Mouse (Mus musculus) limb, embryonic 10.5 days (tissue): Measurements from ENCODE around the gene Man1a. TPM values are rescaled to one million over a fixed set of nuclear protein-coding genes. Genes with fewer than 3 reads are reported as not detected.

Source experiments
- DNase-seq: peaks from one replicate; pipeline ENCODE4 v3.0.0-alpha.2; 2017; ENCODE audit warnings: low spot score
- H3K27ac ChIP-seq: fragments of 300-500 bp; sonication (generic); 2 replicates; pipeline ENCODE4 v1.5.1; 2016; ENCODE audit warnings: mild to moderate bottlenecking
- H3K27me3 ChIP-seq: fragments of 300-500 bp; sonication (generic); 2 replicates; pipeline ENCODE4 v1.6.1; 2016; ENCODE audit warnings: low read depth, mild to moderate bottlenecking; ENCODE audit not compliant: poor library complexity, severe bottlenecking
- H3K36me3 ChIP-seq: fragments of 300-500 bp; sonication (generic); 2 replicates; pipeline ENCODE4 v1.6.1; 2016; ENCODE audit warnings: mild to moderate bottlenecking, moderate library complexity
- H3K4me1 ChIP-seq: fragments of 300-500 bp; sonication (generic); 2 replicates; pipeline ENCODE4 v1.6.1; 2016
- H3K4me3 ChIP-seq: fragments of 300-500 bp; sonication (generic); 2 replicates; pipeline ENCODE4 v1.5.1; 2016; ENCODE audit warnings: mild to moderate bottlenecking, moderate library complexity
- H3K9me3 ChIP-seq: fragments of 300-500 bp; sonication (generic); replicated peaks from 2 replicates; pipeline ENCODE4 v1.6.1; 2016; ENCODE audit warnings: mild to moderate bottlenecking
- WGBS: fragments of 180-500 bp; shearing (Covaris S2); methylation state at CpG from one replicate; pipeline ENCODE4 v1.1.7; 2016; 5-methylcytosine and 5-hydroxymethylcytosine counted together
- polyA plus RNA-seq: library from polyadenylated mRNA; unstranded; fragments of >200 nt; fragmentation: Nextera tagmentation; extraction: Ambion mirVana; gene quantifications from 2 replicates; pipeline ENCODE4 v1.2.1, GENCODE M21; 2016

The Man1a gene
- polyA plus RNA-seq, 1 experiment from 2014 or later, result 3.5 TPM

- no peak overlapping the region for H3K27ac ChIP-seq
- no peaks in the 10 kb centered on the region for H3K4me1 ChIP-seq
- no peaks in the 10 kb centered on the region for H3K27me3 ChIP-seq
- WGBS, result 92% methylated on average over 3 of the region's 3 CpGs
- no peaks in the 10 kb centered on the region for H3K9me3 ChIP-seq
- no peaks in the 10 kb centered on the region for H3K36me3 ChIP-seq
- DNase-seq, result no peak
- no peak overlapping the region for H3K4me3 ChIP-seq
Measured at GRCm38 (mm10) chr10:53922236-53922635, 154.2 kb downstream of the Man1a start.

- 88% methylated on average over 3 of the region's 3 CpGs for WGBS
- Histone ChIP-seq H3K27me3 (no peaks in the 10 kb centered on the region), H3K36me3 (no peaks in the 10 kb centered on the region), H3K4me3 (no peak overlapping the region), H3K4me1 (no peaks in the 10 kb centered on the region), H3K27ac (no peak overlapping the region), H3K9me3 (no peaks in the 10 kb centered on the region)
- no peak for DNase-seq
Measured at GRCm38 (mm10) chr10:53917517-53917916, 158.9 kb downstream of the Man1a start.

GRCm38 (mm10) chr10:53915719-53916118, 160.7 kb downstream of the Man1a start:
- no peaks in the 10 kb centered on the region for H3K9me3 ChIP-seq
- no peaks in the 10 kb centered on the region for H3K4me1 ChIP-seq
- H3K27me3 ChIP-seq, result no peaks in the 10 kb centered on the region
- no peak overlapping the region for H3K4me3 ChIP-seq
- H3K36me3 ChIP-seq, result no peaks in the 10 kb centered on the region
- DNase-seq, result no peak
- WGBS, result 96% methylated on average over 6 of the region's 6 CpGs
- H3K27ac ChIP-seq, result no peak overlapping the region

GRCm38 (mm10) chr10:53914974-53915609, 161.3 kb downstream of the Man1a start:
- Histone ChIP-seq H3K27me3 (no peaks in the 10 kb centered on the region), H3K9me3 (no peaks in the 10 kb centered on the region), H3K27ac (no peak overlapping the region), H3K4me1 (no peaks in the 10 kb centered on the region), H3K4me3 (no peak overlapping the region), H3K36me3 (no peaks in the 10 kb centered on the region)
- WGBS, result 83% methylated on average over 8 of the region's 8 CpGs
- no peak for DNase-seq

GRCm38 (mm10) chr10:53913546-53914312, 162.7 kb downstream of the Man1a start:
- Histone ChIP-seq H3K27me3 (no peaks in the 10 kb centered on the region), H3K4me1 (no peaks in the 10 kb centered on the region), H3K4me3 (no peak overlapping the region), H3K27ac (no peak overlapping the region), H3K9me3 (no peaks in the 10 kb centered on the region), H3K36me3 (no peaks in the 10 kb centered on the region)
- no peak for DNase-seq
- WGBS, result 95% methylated on average over 4 of the region's 4 CpGs

GRCm38 (mm10) chr10:53889512-53889911, 186.9 kb downstream of the Man1a start:
- H3K36me3 ChIP-seq, result no peaks in the 10 kb centered on the region
- no peak overlapping the region for H3K4me3 ChIP-seq
- DNase-seq, result no peak
- H3K27me3 ChIP-seq, result no peaks in the 10 kb centered on the region
- WGBS, result 84% methylated on average over 4 of the region's 4 CpGs
- H3K9me3 ChIP-seq, result no peaks in the 10 kb centered on the region
- H3K27ac ChIP-seq, result no peak overlapping the region
- no peaks in the 10 kb centered on the region for H3K4me1 ChIP-seq

- no peak for DNase-seq
- Histone ChIP-seq H3K27me3 (no peaks in the 10 kb centered on the region), H3K4me3 (no peak overlapping the region), H3K4me1 (no peaks in the 10 kb centered on the region), H3K9me3 (no peaks in the 10 kb centered on the region), H3K36me3 (no peaks in the 10 kb centered on the region), H3K27ac (no peak overlapping the region)
- 84% methylated on average over 10 of the region's 10 CpGs for WGBS
Measured at GRCm38 (mm10) chr10:53888382-53889110, 187.9 kb downstream of the Man1a start.

GRCm38 (mm10) chr10:53886475-53886874, 189.9 kb downstream of the Man1a start:
- H3K27me3 ChIP-seq, result no peaks in the 10 kb centered on the region
- DNase-seq, result no peak
- H3K4me3 ChIP-seq, result no peak overlapping the region
- H3K9me3 ChIP-seq, result no peaks in the 10 kb centered on the region
- no peaks in the 10 kb centered on the region for H3K36me3 ChIP-seq
- no peak overlapping the region for H3K27ac ChIP-seq
- H3K4me1 ChIP-seq, result no peaks in the 10 kb centered on the region
- WGBS, result 91% methylated on average over 5 of the region's 5 CpGs

DNA sequence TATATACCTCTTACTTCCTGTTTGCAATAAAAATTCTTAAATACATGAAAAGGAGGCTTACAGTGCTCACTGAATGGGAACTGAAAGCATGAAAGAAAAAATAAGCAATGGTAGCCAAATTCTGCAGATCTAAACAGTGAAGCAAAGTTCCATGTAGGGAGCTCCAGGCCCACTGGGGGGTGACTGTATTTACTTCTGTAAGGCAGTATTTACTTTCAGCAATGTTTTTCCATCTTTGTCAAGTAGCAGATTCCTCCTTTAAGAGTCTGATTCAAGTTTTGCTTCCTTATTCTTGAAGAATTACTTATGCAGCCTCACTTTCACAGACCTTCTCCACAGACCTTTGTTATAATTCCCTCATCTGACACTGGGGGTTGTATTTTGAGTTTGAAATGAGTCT, 195.1 kb downstream of the Man1a start:
- no peak for DNase-seq
- H3K27me3 ChIP-seq, result no peaks in the 10 kb centered on the region
- no peaks in the 10 kb centered on the region for H3K4me1 ChIP-seq
- H3K36me3 ChIP-seq, result no peaks in the 10 kb centered on the region
- no peak overlapping the region for H3K4me3 ChIP-seq
- H3K9me3 ChIP-seq, result no peaks in the 10 kb centered on the region
- no peak overlapping the region for H3K27ac ChIP-seq

- DNase-seq, result no peak
- H3K27ac ChIP-seq, result no peak overlapping the region
- H3K4me3 ChIP-seq, result no peak overlapping the region
- no peaks in the 10 kb centered on the region for H3K27me3 ChIP-seq
- no peaks in the 10 kb centered on the region for H3K36me3 ChIP-seq
- no peaks in the 10 kb centered on the region for H3K9me3 ChIP-seq
- H3K4me1 ChIP-seq, result no peaks in the 10 kb centered on the region
- 90% methylated on average over 4 of the region's 4 CpGs for WGBS
Measured at GRCm38 (mm10) chr10:53875896-53876295, 200.5 kb downstream of the Man1a start.

GRCm38 (mm10) chr10:53874191-53874590, 202.2 kb downstream of the Man1a start:
- 84% methylated on average over 3 of the region's 3 CpGs for WGBS
- Histone ChIP-seq H3K36me3 (no peaks in the 10 kb centered on the region), H3K27ac (no peak overlapping the region), H3K9me3 (no peaks in the 10 kb centered on the region), H3K4me3 (no peak overlapping the region), H3K4me1 (no peaks in the 10 kb centered on the region), H3K27me3 (no peaks in the 10 kb centered on the region)
- DNase-seq, result no peak

GRCm38 (mm10) chr10:53863486-53864357, 212.7 kb downstream of the Man1a start:
- H3K9me3 ChIP-seq, result no peaks in the 10 kb centered on the region
- H3K27ac ChIP-seq, result no peak overlapping the region
- WGBS, result 56% methylated on average over 7 of the region's 7 CpGs
- H3K36me3 ChIP-seq, result no peaks in the 10 kb centered on the region
- peak; percentile 62 for DNase-seq
- no peaks in the 10 kb centered on the region for H3K27me3 ChIP-seq
- no peaks in the 10 kb centered on the region for H3K4me1 ChIP-seq
- no peak overlapping the region for H3K4me3 ChIP-seq
